Mouse (Mus musculus) E14TG2a.4 (cell line): Measurements from ENCODE around the gene Vstm2a.

Source experiments
- CTCF ChIP-seq: conservative IDR thresholded peaks from 2 replicates; pipeline ENCODE4 v1.5.1; 2014; ENCODE audit warnings: low read length
- NANOG ChIP-seq: IDR thresholded peaks from 2 replicates; pipeline ENCODE4 v1.6.1; 2014; ENCODE audit warnings: borderline replicate concordance, low read length, mixed read lengths

- no peak for TF ChIP-seq CTCF
- no peak for TF ChIP-seq NANOG
Measured at GRCm38 (mm10) chr11:16257473-16257921, at the start of gene Vstm2a.
